Comparison of ENCODE assay signal across 9 mouse cellular contexts in the genomic region with DNA sequence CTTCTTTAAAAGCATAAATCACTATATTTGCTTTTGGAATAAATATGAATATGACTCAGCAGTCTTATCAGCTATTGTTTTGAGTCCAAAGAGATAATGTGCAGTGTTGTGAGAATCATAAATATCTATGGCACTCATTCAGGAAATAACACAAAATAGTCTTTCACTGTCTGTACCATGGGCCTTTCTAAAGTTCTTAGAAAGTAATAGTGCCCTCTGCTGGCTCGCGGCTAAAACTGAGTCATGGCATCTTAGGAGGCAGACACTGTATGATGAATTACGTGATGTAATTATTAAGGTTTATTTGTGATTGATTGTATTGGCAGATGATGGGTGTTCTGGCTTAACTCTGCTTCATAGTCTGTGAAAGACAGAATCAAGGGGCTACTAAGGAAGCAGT. TPM values are rescaled to one million over a fixed set of nuclear protein-coding genes. Genes with fewer than 3 reads are reported as not detected.
A peak's percentile ranks its signal among the peaks of the same experiment; 100 is the strongest.
DNase-seq lines count a peak whose midpoint lies in the region; ATAC-seq lines count a peak whose summit lies in the region.
"Had no signal": no experiment of that assay in that cellular context is flagged by ENCODE, and none has a peak within 500 bp of the region (broad histone marks: within the 10 kb centered on the region; RNA-seq: fewer than 3 reads in every experiment).

No protein-coding gene starts in this region.

- H3K27ac ChIP-seq in neural tube, embryonic 14.5 days (ENCODE audit: low read depth, low read length) = no peak overlapping the region
- no peak overlapping the region for H3K27ac ChIP-seq in forebrain, embryonic 11.5 days (ENCODE audit: low read depth, low read length)
- no peak overlapping the region for H3K27ac ChIP-seq in midbrain, embryonic 13.5 days
- H3K27ac ChIP-seq: liver, embryonic 13.5 days had no signal

- no peaks in the 10 kb centered on the region for H3K27me3 ChIP-seq in neural tube, embryonic 14.5 days (ENCODE audit: control insufficient read depth, insufficient read depth, low read length)
- H3K27me3 ChIP-seq in forebrain, embryonic 11.5 days (ENCODE audit: control insufficient read depth, insufficient read depth, low read length) = no peaks in the 10 kb centered on the region
- no peaks in the 10 kb centered on the region for H3K27me3 ChIP-seq in midbrain, embryonic 13.5 days
- H3K27me3 ChIP-seq: liver, embryonic 13.5 days had no signal

- ATAC-seq in neural tube, embryonic 14.5 days (ENCODE audit: low read depth) = peak; percentile 78; the same call in 1 of the 2 replicates
- ATAC-seq in forebrain, embryonic 11.5 days (replicated peaks; ENCODE audit: low FRiP score) = peak; percentile 89
- peak; percentile 98 for ATAC-seq in inflammation-experienced regulatory T-cells, adult 6 months
- peak; percentile 79 for ATAC-seq in midbrain, embryonic 13.5 days

- H3K9me3 ChIP-seq in neural tube, embryonic 14.5 days (ENCODE audit: control insufficient read depth, low read length) = no peaks in the 10 kb centered on the region
- H3K9me3 ChIP-seq in forebrain, embryonic 11.5 days (ENCODE audit: control insufficient read depth, low read length) = no peaks in the 10 kb centered on the region
- H3K9me3 ChIP-seq in midbrain, embryonic 13.5 days = no peaks in the 10 kb centered on the region
- H3K9me3 ChIP-seq: liver, embryonic 13.5 days had no signal

- no peak for DNase-seq in neural tube, embryonic 10.5 days (ENCODE audit: extremely low spot score, low spot score)
- peak; percentile 87 for DNase-seq in brain, adult 2 months (ENCODE audit: low read depth, low spot score)
- no peak for DNase-seq in forebrain, embryonic 11.5 days (ENCODE audit: low spot score)
- peak; percentile 39 to 65 for DNase-seq in left cerebral cortex, adult 18-20 months (ENCODE audit: low spot score in 2 of 2)
- peak; percentile 65 for DNase-seq in thymus, postnatal 4 days
- DNase-seq: liver, embryonic 13.5 days had no signal

- H3K4me2 ChIP-seq in neural tube, embryonic 14.5 days (ENCODE audit: low read depth, low read length) = no peak overlapping the region
- H3K4me2 ChIP-seq in forebrain, embryonic 11.5 days (ENCODE audit: low read depth, low read length, severe bottlenecking) = no peak overlapping the region
- H3K4me2 ChIP-seq in midbrain, embryonic 13.5 days (replicated peaks) = no peak overlapping the region
- H3K4me2 ChIP-seq: liver, embryonic 13.5 days had no signal

- no peak overlapping the region for H3K9ac ChIP-seq in neural tube, embryonic 14.5 days (replicated peaks; ENCODE audit: low read depth, low read length)
- H3K9ac ChIP-seq in forebrain, embryonic 11.5 days (ENCODE audit: low read length) = no peak overlapping the region
- H3K9ac ChIP-seq in midbrain, embryonic 13.5 days (replicated peaks) = no peak overlapping the region
- H3K9ac ChIP-seq: liver, embryonic 13.5 days had no signal

- H3K4me1 ChIP-seq in neural tube, embryonic 14.5 days (ENCODE audit: control insufficient read depth, insufficient read depth, low read length) = no peaks in the 10 kb centered on the region
- no peaks in the 10 kb centered on the region for H3K4me1 ChIP-seq in forebrain, embryonic 11.5 days (replicated peaks; ENCODE audit: control insufficient read depth, insufficient read depth, low read length)
- 0 out of 2 replicates have a peak, but pooled peaks cover 2% of the 10 kb centered on the region for H3K4me1 ChIP-seq in midbrain, embryonic 13.5 days (replicated peaks)
- H3K4me1 ChIP-seq: liver, embryonic 13.5 days had no signal

- 24% methylated on average over 3 of the region's 3 CpGs for WGBS in neural tube, embryonic 14.5 days
- 17% methylated on average over 3 of the region's 3 CpGs for WGBS in forebrain, embryonic 11.5 days
- 14% methylated on average over 3 of the region's 3 CpGs for WGBS in midbrain, embryonic 13.5 days

- no peak overlapping the region for H3K4me3 ChIP-seq in neural tube, embryonic 14.5 days (ENCODE audit: low read depth, low read length)
- no peak overlapping the region for H3K4me3 ChIP-seq in forebrain, embryonic 11.5 days (ENCODE audit: low read depth, low read length)
- no peak overlapping the region for H3K4me3 ChIP-seq in midbrain, embryonic 13.5 days (replicated peaks)
- H3K4me3 ChIP-seq: liver, embryonic 13.5 days had no signal

- H3K36me3 ChIP-seq in neural tube, embryonic 14.5 days (ENCODE audit: control insufficient read depth, insufficient read depth, low read length) = no peaks in the 10 kb centered on the region
- H3K36me3 ChIP-seq in forebrain, embryonic 11.5 days (ENCODE audit: control insufficient read depth, insufficient read depth, low read length) = no peaks in the 10 kb centered on the region
- no peaks in the 10 kb centered on the region for H3K36me3 ChIP-seq in midbrain, embryonic 13.5 days
- H3K36me3 ChIP-seq: liver, embryonic 13.5 days had no signal

RNA-seq across cellular contexts. Expression of a gene that starts 57.5 kb away (rescaled TPM):
- polyA plus RNA-seq in neural tube, embryonic 14.5 days (2014; fragmentation: Nextera tagmentation; extraction: Ambion mirVana) = 6.2 and 9.7 TPM in 2 replicates
- polyA plus RNA-seq in forebrain, embryonic 11.5 days (2014; fragmentation: Nextera tagmentation; extraction: Ambion mirVana) = 0.12 and 0.16 TPM in 2 replicates
- 10 to 100 TPM; 13.9 to 30.8 (median 18.6) TPM for polyA plus RNA-seq in inflammation-experienced regulatory T-cells, adult 6 months (2017; shearing (Covaris generic))
- 1 to 10 TPM; 9.2 to 9.9 TPM for total RNA-seq in left cerebral cortex, adult 18-20 months (2021)
- 1.8 and 2.2 TPM in 2 replicates for polyA plus RNA-seq in midbrain, embryonic 13.5 days (2015; fragmentation: Nextera tagmentation; extraction: Ambion mirVana)

Comparison
In these comparisons a context has a peak if more than half of its experiments do, and no peak if none do; other contexts are left out.
1. DNase-seq: peak in brain, adult 2 months (single experiment), left cerebral cortex, adult 18-20 months (2 of 2) and thymus, postnatal 4 days (single experiment); none in neural tube, embryonic 10.5 days (single experiment) and forebrain, embryonic 11.5 days (single experiment).
2. Peak in every context shown above with its lines, with median percentiles within 50 percentile points of each other: ATAC-seq.